Mouse (Mus musculus) midbrain, embryonic 13.5 days (tissue): Measurements from ENCODE around the gene Taf11. TPM values are rescaled to one million over a fixed set of nuclear protein-coding genes. Genes with fewer than 3 reads are reported as not detected.

Experiments used
- ATAC-seq: fragments of 200-750 bp; cut with Nextera tagmentation; 2 replicates; pipeline ENCODE4 v1.8.0; 2017; ENCODE audit warnings: mild to moderate bottlenecking, moderate TSS enrichment, moderate library complexity
- H3K27ac ChIP-seq: fragments of 300-500 bp; sonication (generic); 2 replicates; pipeline ENCODE4 v1.5.1; 2015; ENCODE audit warnings: inconsistent platforms, mild to moderate bottlenecking, moderate library complexity
- H3K27me3 ChIP-seq: fragments of 300-500 bp; sonication (generic); 2 replicates; pipeline ENCODE4 v1.6.1; 2015; ENCODE audit warnings: mild to moderate bottlenecking, inconsistent platforms
- H3K36me3 ChIP-seq: fragments of 300-500 bp; sonication (generic); 2 replicates; pipeline ENCODE4 v1.6.1; 2015; ENCODE audit warnings: mild to moderate bottlenecking, inconsistent platforms
- H3K4me1 ChIP-seq: fragments of 300-500 bp; sonication (generic); replicated peaks from 2 replicates; pipeline ENCODE4 v1.6.1; 2015; ENCODE audit warnings: inconsistent platforms
- H3K4me2 ChIP-seq: fragments of 300-500 bp; sonication (generic); replicated peaks from 2 replicates; pipeline ENCODE4 v1.6.1; 2015; ENCODE audit warnings: moderate library complexity, mild to moderate bottlenecking, inconsistent platforms
- H3K4me3 ChIP-seq: fragments of 300-500 bp; sonication (generic); replicated peaks from 2 replicates; pipeline ENCODE4 v1.5.1; 2015; ENCODE audit warnings: mild to moderate bottlenecking, inconsistent platforms
- H3K9ac ChIP-seq: fragments of 300-500 bp; sonication (generic); replicated peaks from 2 replicates; pipeline ENCODE4 v1.6.1; 2015; ENCODE audit warnings: mild to moderate bottlenecking, inconsistent platforms
- H3K9me3 ChIP-seq: fragments of 300-500 bp; sonication (generic); 2 replicates; pipeline ENCODE4 v1.6.1; 2016; ENCODE audit warnings: mild to moderate bottlenecking, inconsistent platforms
- WGBS: fragments of 180-500 bp; shearing (Covaris S2); methylation state at CpG from one replicate; pipeline ENCODE4 v1.1.7; 2015; 5-methylcytosine and 5-hydroxymethylcytosine counted together
- polyA plus RNA-seq: library from polyadenylated mRNA; unstranded; fragments of >200 nt; fragmentation: Nextera tagmentation; extraction: Ambion mirVana; gene quantifications from 2 replicates; pipeline ENCODE4 v1.2.1, GENCODE M21; 2015

Taf11 gene
- polyA plus RNA-seq, 1 experiment from 2014 or later: 86.0 TPM

DNA sequence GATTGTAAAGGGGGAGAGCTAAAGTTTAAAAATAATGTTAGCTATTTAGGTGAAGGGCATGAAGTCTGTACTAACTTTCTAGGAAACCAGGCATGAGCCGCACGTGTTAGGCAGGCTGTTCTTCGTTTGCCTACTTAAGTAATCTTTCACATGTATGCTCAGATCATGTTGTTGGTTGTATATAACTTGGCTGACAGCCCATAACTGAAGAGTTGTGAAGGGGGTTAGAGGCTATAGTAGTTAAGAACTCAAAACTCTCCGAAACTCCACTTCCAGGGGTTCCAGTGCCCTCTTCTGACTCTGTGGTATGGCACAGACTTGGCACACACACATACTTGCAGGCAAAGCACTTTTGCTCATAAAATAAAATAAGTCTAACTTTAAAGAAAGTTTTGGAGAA lies 42.9 kb downstream of the Taf11 start:
- Histone ChIP-seq H3K9ac (no peak overlapping the region), H3K27me3 (no peaks in the 10 kb centered on the region), H3K4me3 (no peak overlapping the region), H3K4me2 (no peak overlapping the region), H3K27ac (no peak overlapping the region), H3K9me3 (no peaks in the 10 kb centered on the region), H3K4me1 (no peaks in the 10 kb centered on the region), H3K36me3 (no peaks in the 10 kb centered on the region)
- WGBS: 92% methylated on average over 4 of the region's 4 CpGs
- no peak for ATAC-seq

- no peak for ATAC-seq
- H3K4me3 ChIP-seq: no peak overlapping the region
- no peaks in the 10 kb centered on the region for H3K36me3 ChIP-seq
- no peak overlapping the region for H3K9ac ChIP-seq
- no peaks in the 10 kb centered on the region for H3K27me3 ChIP-seq
- H3K27ac ChIP-seq: no peak overlapping the region
- H3K9me3 ChIP-seq: no peaks in the 10 kb centered on the region
- 89% methylated on average over 2 of the region's 2 CpGs for WGBS
- H3K4me1 ChIP-seq: peaks cover 3% of the 10 kb centered on the region; the same call in 1 of the 2 replicates
- H3K4me2 ChIP-seq: no peak overlapping the region
These were observed 44.2 kb downstream of the Taf11 start for GRCm38 (mm10) chr17:27865461-27865860.

GRCm38 (mm10) chr17:27859131-27859530 lies 50.5 kb downstream of the Taf11 start:
- H3K27me3 ChIP-seq: no peaks in the 10 kb centered on the region
- ATAC-seq: no peak
- H3K36me3 ChIP-seq: peaks cover 5% of the 10 kb centered on the region
- 0 out of 2 replicates have a peak overlapping the region, but pooled peaks have one; percentile 78 for H3K4me2 ChIP-seq
- H3K9ac ChIP-seq: no peak overlapping the region
- H3K27ac ChIP-seq: no peak overlapping the region
- no peaks in the 10 kb centered on the region for H3K9me3 ChIP-seq
- no peak overlapping the region for H3K4me3 ChIP-seq
- 42% methylated on average over 2 of the region's 2 CpGs for WGBS
- peaks cover 33% of the 10 kb centered on the region for H3K4me1 ChIP-seq

GRCm38 (mm10) chr17:27857649-27858475 lies 51.8 kb downstream of the Taf11 start:
- Histone ChIP-seq H3K9me3 (no peaks in the 10 kb centered on the region), H3K4me1 (peaks cover 33% of the 10 kb centered on the region), H3K4me2 (peak overlapping the region; percentile 78), H3K27ac (no peak overlapping the region), H3K4me3 (peak overlapping the region; percentile 83), H3K36me3 (peaks cover 16% of the 10 kb centered on the region), H3K9ac (peak overlapping the region; percentile 90), H3K27me3 (no peaks in the 10 kb centered on the region)
- WGBS: 61% methylated on average over 11 of the region's 11 CpGs
- no peak for ATAC-seq

DNA sequence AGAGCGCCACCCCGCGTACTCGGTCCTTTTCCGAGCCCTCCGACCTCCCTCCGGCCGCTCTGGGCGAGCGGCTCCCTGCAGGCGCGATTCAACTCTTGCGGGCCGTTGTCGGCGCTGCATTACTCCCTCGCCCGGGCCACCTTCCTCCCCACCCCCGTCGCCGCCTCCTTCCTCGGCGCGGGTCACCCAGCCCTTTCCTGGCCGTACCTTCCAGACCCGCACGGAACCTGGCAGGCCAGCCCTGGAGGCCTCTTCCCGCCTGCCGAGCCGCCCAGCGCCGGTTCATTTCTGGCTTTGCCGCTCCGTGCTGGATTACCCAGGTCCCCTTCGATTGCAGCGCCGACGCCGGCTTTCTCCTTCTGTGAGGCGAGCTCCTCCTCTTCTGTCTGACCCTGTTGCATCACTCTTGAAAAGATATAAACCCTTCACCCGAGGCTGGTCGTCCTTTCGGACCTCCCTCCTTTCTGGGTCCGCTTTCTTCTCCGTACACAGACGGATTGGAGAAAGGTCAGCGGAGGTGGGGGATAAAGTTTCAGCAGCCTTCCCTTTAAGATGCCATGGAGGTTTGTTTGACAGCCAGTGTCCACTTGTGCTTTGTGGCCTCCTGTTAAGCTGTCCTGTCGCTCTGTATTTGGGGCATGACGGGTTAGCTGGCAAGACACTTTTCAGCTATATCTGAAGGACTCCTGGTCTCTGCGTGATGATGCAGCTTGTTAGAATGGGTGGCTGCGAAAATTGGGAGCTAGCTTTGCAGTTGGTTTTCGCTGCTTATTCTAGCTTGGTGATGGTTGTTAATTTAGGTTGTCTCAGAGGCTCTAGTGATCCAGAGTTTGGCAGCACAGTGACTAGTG lies 52.6 kb downstream of the Taf11 start:
- H3K36me3 ChIP-seq: peaks cover 25% of the 10 kb centered on the region
- peak overlapping the region; percentile 88 for H3K27ac ChIP-seq
- H3K9me3 ChIP-seq: no peaks in the 10 kb centered on the region
- peak overlapping the region; percentile 78 for H3K4me2 ChIP-seq
- peaks cover 33% of the 10 kb centered on the region for H3K4me1 ChIP-seq
- peak overlapping the region; percentile 90 for H3K9ac ChIP-seq
- H3K4me3 ChIP-seq: peak overlapping the region; percentile 83
- no peak; the same call in none of the 2 replicates for ATAC-seq
- H3K27me3 ChIP-seq: no peaks in the 10 kb centered on the region
- 2% methylated on average over 52 of the region's 52 CpGs for WGBS

DNA sequence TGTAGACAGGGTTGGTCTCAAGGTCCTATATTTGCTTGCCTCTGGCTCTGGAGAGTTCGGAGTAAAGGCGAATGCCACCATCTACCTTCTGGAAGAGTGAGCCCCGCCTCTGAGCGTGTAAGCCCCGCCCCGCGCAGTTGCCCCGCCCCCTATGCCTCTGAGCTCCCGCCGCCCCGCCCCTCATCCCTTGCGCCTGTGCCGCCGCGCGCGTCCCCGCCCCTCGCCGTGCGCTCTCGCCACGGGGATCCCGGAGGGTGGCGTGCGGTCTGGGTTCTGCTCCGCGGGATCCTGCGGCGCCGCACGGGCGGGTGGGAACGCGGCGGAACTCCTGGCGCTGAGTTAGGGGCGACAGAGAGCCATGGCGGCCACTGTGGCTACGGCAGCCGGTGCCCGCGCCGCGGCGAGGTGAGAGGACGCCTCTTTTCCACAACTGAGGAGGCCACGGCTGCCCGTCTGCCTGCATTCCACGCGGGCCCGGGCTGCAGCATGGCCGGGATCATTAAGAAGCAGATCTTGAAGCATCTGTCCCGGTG lies 53.3 kb downstream of the Taf11 start, which contains the start of gene Uhrf1bp1:
Uhrf1bp1 (plus strand) TSS at position 177 of the 533 bp plus-strand sequence.
- Histone ChIP-seq H3K36me3 (peaks cover 29% of the 10 kb centered on the region), H3K9me3 (no peaks in the 10 kb centered on the region), H3K9ac (peak within 1 kb of the TSS; percentile 90), H3K4me2 (peak within 1 kb of the TSS; percentile 78), H3K4me3 (peak within 1 kb of the TSS; percentile 83), H3K27me3 (no peaks in the 10 kb centered on the region), H3K27ac (peak within 1 kb of the TSS; percentile 88), H3K4me1 (peaks cover 30% of the 10 kb centered on the region)
- peak; percentile 86 for ATAC-seq
- 1% methylated on average over 43 of the region's 54 CpGs for WGBS

Other genes starting within 250 kb of the Taf11 start
- 0.90 and 1.3 TPM in 2 replicates for gene Spdef, start 180.9 kb downstream of the Taf11 start, polyA plus RNA-seq
- gene D17Wsu92e, start 89.2 kb downstream of the Taf11 start, polyA plus RNA-seq: 9.6 and 9.7 TPM in 2 replicates
- gene Snrpc, start 71.7 kb downstream of the Taf11 start, polyA plus RNA-seq: 304 and 309 TPM in 2 replicates
- 6.6 and 7.3 TPM in 2 replicates for gene Uhrf1bp1, start 53.4 kb downstream of the Taf11 start, polyA plus RNA-seq
- 67.3 and 70.5 TPM in 2 replicates for gene Anks1, start 538 bp downstream of the Taf11 start, polyA plus RNA-seq
- gene Tcp11, start 170.8 kb upstream of the Taf11 start, polyA plus RNA-seq: 1.6 and 2.0 TPM in 2 replicates
- 5.6 and 6.1 TPM in 2 replicates for gene Scube3, start 232.3 kb upstream of the Taf11 start, polyA plus RNA-seq